Mouse (Mus musculus) cortical plate, adult 2 months (tissue): Measurements from ENCODE around the gene Taf1c.

Source experiments
- CTCF ChIP-seq: fragments of 200-500 bp; IDR thresholded peaks from 2 replicates; pipeline ENCODE4 v1.5.1; 2011; ENCODE audit warnings: mild to moderate bottlenecking, control low read depth, low read length; ENCODE audit not compliant: insufficient read depth; ENCODE audit errors: extremely low read depth
- POLR2A ChIP-seq: fragments of 200-500 bp; IDR thresholded peaks from 2 replicates; pipeline ENCODE4 v1.6.1; 2011; ENCODE audit warnings: mild to moderate bottlenecking, low read length, control low read depth; ENCODE audit not compliant: insufficient read depth; ENCODE audit errors: extremely low read depth

GRCm38 (mm10) chr8:119588844-119589243 is 16.2 kb downstream of the Taf1c start:
- TF ChIP-seq CTCF = no peak
- TF ChIP-seq POLR2A = no peak
